28 mouse cellular contexts compared by ENCODE assay signal in the genomic region with DNA sequence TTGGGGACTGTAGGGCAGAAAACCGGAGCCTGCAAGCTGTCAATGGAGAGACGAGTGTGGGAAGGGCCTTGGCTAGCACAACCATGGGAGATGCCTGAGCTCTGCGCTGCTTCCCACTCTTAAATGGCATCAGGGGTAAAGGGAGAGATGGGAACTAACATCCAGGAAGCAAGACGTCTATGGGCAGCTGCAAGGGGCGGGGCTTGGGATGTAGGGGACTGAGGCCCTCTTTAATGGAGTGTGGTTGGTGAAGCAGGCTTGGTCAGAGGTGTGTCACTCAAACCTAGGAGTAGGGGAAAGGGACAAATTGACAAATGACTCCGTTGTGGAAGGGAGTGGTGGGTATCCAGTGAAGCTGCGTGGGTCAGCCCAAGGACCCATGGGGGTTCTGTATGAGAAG. TPM values are rescaled to one million over a fixed set of nuclear protein-coding genes. Genes with fewer than 3 reads are reported as not detected.
DNase-seq lines count a peak whose midpoint lies in the region; ATAC-seq and TF ChIP-seq lines count a peak whose summit lies in the region.
"Had no signal": no experiment of that assay in that cellular context is flagged by ENCODE, and none has a peak within 500 bp of the region (broad histone marks: within the 10 kb centered on the region; RNA-seq: fewer than 3 reads in every experiment).

No protein-coding gene starts in this region.

- H3K9me3 ChIP-seq in stomach, embryonic 14.5 days (ENCODE audit: control insufficient read depth, low read depth, low read length) = no peaks in the 10 kb centered on the region
- H3K9me3 ChIP-seq in stomach, postnatal 0 days (ENCODE audit: control insufficient read depth, low read length) = no peaks in the 10 kb centered on the region
- no peaks in the 10 kb centered on the region for H3K9me3 ChIP-seq in liver, embryonic 11.5 days (ENCODE audit: control insufficient read depth, low read length)
- H3K9me3 ChIP-seq: heart, embryonic 10.5 days; heart, embryonic 15.5 days; hindbrain, embryonic 12.5 days; midbrain, embryonic 10.5 days; midbrain, embryonic 15.5 days had no signal

- ATAC-seq in stomach, embryonic 14.5 days (ENCODE audit: insufficient number of reproducible peaks, insufficient read depth, low FRiP score, low read depth) = 0 out of 2 replicates have a peak, but pooled peaks have one; percentile 23
- ATAC-seq in stomach, postnatal 0 days (ENCODE audit: low FRiP score, low TSS enrichment) = no peak
- ATAC-seq in granulocyte monocyte progenitor cell, adult 5-6 weeks (replicated peaks; ENCODE audit: poor library complexity, severe bottlenecking) = 0 out of 2 replicates have a peak, but pooled peaks have one; percentile 6
- no peak for ATAC-seq in liver, embryonic 11.5 days (replicated peaks; ENCODE audit: low FRiP score)
- ATAC-seq: forebrain, embryonic 16.5 days; intestine, embryonic 16.5 days; lung, postnatal 0 days; midbrain, embryonic 15.5 days had no signal

- DNase-seq in stomach, postnatal 0 days (ENCODE audit: low spot score) = no peak
- DNase-seq in liver, embryonic 11.5 days (ENCODE audit: low spot score) = no peak
- DNase-seq in cerebellum, adult 18-20 months = no peak
- DNase-seq in lung, postnatal 36 days = no peak
- no peak for DNase-seq in cerebellum, postnatal 25 days
- DNase-seq: adrenal gland, adult 8-10 months; cerebellum, adult 9-11 months; gastrocnemius, postnatal 10 days; heart, adult 11 months; kidney, adult 8-10 months; kidney, postnatal 10 days; lung, adult 18-20 months; right cerebral cortex, postnatal 4 days; thymus, postnatal 25 days had no signal

- WGBS in stomach, embryonic 14.5 days = 55% methylated on average over 7 of the region's 7 CpGs
- WGBS in stomach, postnatal 0 days = 62% methylated on average over 7 of the region's 7 CpGs
- 34% methylated on average over 7 of the region's 7 CpGs for WGBS in liver, embryonic 11.5 days

- no peak overlapping the region for H3K4me2 ChIP-seq in stomach, embryonic 14.5 days (replicated peaks; ENCODE audit: low read depth, low read length)
- H3K4me2 ChIP-seq in stomach, postnatal 0 days (replicated peaks; ENCODE audit: low read depth) = no peak overlapping the region
- peak overlapping the region; percentile 32 for H3K4me2 ChIP-seq in liver, embryonic 11.5 days
- H3K4me2 ChIP-seq: heart, embryonic 15.5 days; hindbrain, embryonic 12.5 days; midbrain, embryonic 15.5 days had no signal

- H3K4me3 ChIP-seq in stomach, embryonic 14.5 days (ENCODE audit: low read depth, low read length) = no peak overlapping the region
- H3K4me3 ChIP-seq in stomach, postnatal 0 days (ENCODE audit: low read depth, low read length) = no peak overlapping the region
- no peak overlapping the region for H3K4me3 ChIP-seq in liver, embryonic 11.5 days (ENCODE audit: low read depth, low read length)
- H3K4me3 ChIP-seq: erythroblast, embryonic 14.5 days; heart, embryonic 10.5 days; heart, embryonic 15.5 days; hindbrain, embryonic 12.5 days; left cerebral cortex, adult 2 months; midbrain, embryonic 10.5 days; midbrain, embryonic 15.5 days had no signal

- no peak overlapping the region for H3K27ac ChIP-seq in stomach, embryonic 14.5 days (ENCODE audit: low read length)
- no peak overlapping the region for H3K27ac ChIP-seq in stomach, postnatal 0 days (replicated peaks)
- peak overlapping the region; percentile 56 for H3K27ac ChIP-seq in liver, embryonic 11.5 days (ENCODE audit: low read depth, low read length)
- H3K27ac ChIP-seq: heart, embryonic 10.5 days; heart, embryonic 15.5 days; hindbrain, embryonic 12.5 days; left cerebral cortex, adult 2 months; macrophage; midbrain, embryonic 10.5 days; midbrain, embryonic 15.5 days had no signal

- no peak for TF ChIP-seq EP300 in stomach, postnatal 0 days (optimal IDR thresholded peaks at IDR 0.05)

- H3K4me1 ChIP-seq in stomach, embryonic 14.5 days (ENCODE audit: control insufficient read depth, insufficient read depth, low read length) = peaks cover 10% of the 10 kb centered on the region; the same call in 1 of the 2 replicates
- no peaks in the 10 kb centered on the region for H3K4me1 ChIP-seq in stomach, postnatal 0 days (replicated peaks; ENCODE audit: control insufficient read depth, insufficient read depth)
- H3K4me1 ChIP-seq in liver, embryonic 11.5 days (replicated peaks; ENCODE audit: control insufficient read depth, insufficient read depth, low read length) = peaks cover 87% of the 10 kb centered on the region

- no peak for TF ChIP-seq CTCF in stomach, postnatal 0 days (IDR thresholded peaks at IDR 0.05; ENCODE audit: low read depth)

- H3K36me3 ChIP-seq in stomach, embryonic 14.5 days (ENCODE audit: control insufficient read depth, insufficient read depth, low read length) = no peaks in the 10 kb centered on the region
- no peaks in the 10 kb centered on the region for H3K36me3 ChIP-seq in stomach, postnatal 0 days (ENCODE audit: control insufficient read depth, insufficient read depth, low read length)
- H3K36me3 ChIP-seq in liver, embryonic 11.5 days (ENCODE audit: control insufficient read depth, insufficient read depth, low read length) = no peaks in the 10 kb centered on the region
- H3K36me3 ChIP-seq: heart, embryonic 10.5 days; heart, embryonic 15.5 days; hindbrain, embryonic 12.5 days; midbrain, embryonic 10.5 days; midbrain, embryonic 15.5 days had no signal

- no peaks in the 10 kb centered on the region for H3K27me3 ChIP-seq in stomach, embryonic 14.5 days (ENCODE audit: control insufficient read depth, insufficient read depth, low read length)
- H3K27me3 ChIP-seq in stomach, postnatal 0 days (ENCODE audit: control insufficient read depth, insufficient read depth, low read length) = no peaks in the 10 kb centered on the region
- no peaks in the 10 kb centered on the region for H3K27me3 ChIP-seq in liver, embryonic 11.5 days (replicated peaks; ENCODE audit: control insufficient read depth, insufficient read depth, low read length)
- H3K27me3 ChIP-seq: CH12.LX; hindbrain, embryonic 12.5 days; midbrain, embryonic 15.5 days had no signal

- H3K9ac ChIP-seq in stomach, embryonic 14.5 days (replicated peaks; ENCODE audit: low read depth, low read length) = no peak overlapping the region
- H3K9ac ChIP-seq in stomach, postnatal 0 days (ENCODE audit: low read length) = no peak overlapping the region
- no peak overlapping the region for H3K9ac ChIP-seq in liver, embryonic 11.5 days (ENCODE audit: low read depth, low read length)
- H3K9ac ChIP-seq: heart, embryonic 15.5 days; hindbrain, embryonic 12.5 days; midbrain, embryonic 15.5 days had no signal

RNA-seq across cellular contexts. Expression of a gene that starts 57.4 kb away (rescaled TPM):
- 2.3 and 2.7 TPM in 2 replicates for polyA plus RNA-seq in stomach, embryonic 14.5 days (2014; fragmentation: Nextera tagmentation; extraction: Ambion mirVana)
- 4.4 TPM in 2 replicates for polyA plus RNA-seq in stomach, postnatal 0 days (2015; fragmentation: Nextera tagmentation; extraction: Ambion mirVana)
- total RNA-seq in granulocyte monocyte progenitor cell, adult 5-6 weeks (2014; fragmentation: Nextera tagmentation) = 74.9 and 86.6 TPM in 2 replicates
- 48.3 and 49.8 TPM in 2 replicates for total RNA-seq in granulocyte monocyte progenitor cell, adult 5-6 weeks (2017)
- polyA plus RNA-seq in liver, embryonic 11.5 days (2014; fragmentation: Nextera tagmentation; extraction: Ambion mirVana) = 5.4 and 7.0 TPM in 2 replicates

Comparison
In these comparisons a context has a peak if more than half of its experiments do, and no peak if none do; other contexts are left out.
1. ATAC-seq: peak in stomach, embryonic 14.5 days (single experiment) and granulocyte monocyte progenitor cell, adult 5-6 weeks (single experiment); none in stomach, postnatal 0 days (single experiment) and liver, embryonic 11.5 days (single experiment).